Mouse (Mus musculus): ENCODE measurements around the gene Cpxm2. TPM values are rescaled to one million over a fixed set of nuclear protein-coding genes. Genes with fewer than 3 reads are reported as not detected.

Cpxm2 gene
- polyA plus RNA-seq, 1 experiment from 2014 or later = 1.6 TPM

DNA sequence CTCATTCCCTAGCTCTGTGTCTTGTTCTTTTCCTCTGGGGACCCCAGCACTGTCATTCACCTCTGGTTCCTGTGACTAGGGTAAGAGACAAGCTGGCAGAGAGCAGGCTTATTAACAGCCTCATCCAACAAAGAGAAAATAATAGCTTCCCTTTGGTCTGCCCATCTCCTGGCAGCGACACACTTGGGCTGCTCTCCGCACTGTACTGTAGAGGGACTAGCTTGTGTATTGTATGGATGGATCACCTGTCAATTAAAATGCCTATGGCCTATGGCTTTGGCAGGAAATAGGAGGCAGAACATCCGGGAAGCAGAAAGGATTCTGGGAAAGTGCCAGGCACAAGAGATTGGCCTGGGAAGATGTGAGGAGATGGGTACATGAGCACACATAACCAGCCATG is 7.7 kb upstream of the Cpxm2 start:
- Histone ChIP-seq H3K27me3 (ENCODE audit: control insufficient read depth, insufficient read depth, low read length) (no peaks in the 10 kb centered on the region), H3K27ac (ENCODE audit: low read depth, low read length) (no peak overlapping the region), H3K9ac (ENCODE audit: low read depth, low read length) (no peak overlapping the region), H3K4me1 (ENCODE audit: control insufficient read depth, insufficient read depth, low read length) (no peaks in the 10 kb centered on the region), H3K9me3 (ENCODE audit: control insufficient read depth, low read length) (no peaks in the 10 kb centered on the region), H3K4me3 (ENCODE audit: low read length) (no peak overlapping the region), H3K4me2 (replicated peaks; ENCODE audit: low read depth, low read length) (no peak overlapping the region), H3K36me3 (ENCODE audit: control insufficient read depth, insufficient read depth, low read length) (no peaks in the 10 kb centered on the region)
- no peak for ATAC-seq (ENCODE audit: low FRiP score, low TSS enrichment)
- WGBS = 89% methylated on average over 3 of the region's 3 CpGs

DNA sequence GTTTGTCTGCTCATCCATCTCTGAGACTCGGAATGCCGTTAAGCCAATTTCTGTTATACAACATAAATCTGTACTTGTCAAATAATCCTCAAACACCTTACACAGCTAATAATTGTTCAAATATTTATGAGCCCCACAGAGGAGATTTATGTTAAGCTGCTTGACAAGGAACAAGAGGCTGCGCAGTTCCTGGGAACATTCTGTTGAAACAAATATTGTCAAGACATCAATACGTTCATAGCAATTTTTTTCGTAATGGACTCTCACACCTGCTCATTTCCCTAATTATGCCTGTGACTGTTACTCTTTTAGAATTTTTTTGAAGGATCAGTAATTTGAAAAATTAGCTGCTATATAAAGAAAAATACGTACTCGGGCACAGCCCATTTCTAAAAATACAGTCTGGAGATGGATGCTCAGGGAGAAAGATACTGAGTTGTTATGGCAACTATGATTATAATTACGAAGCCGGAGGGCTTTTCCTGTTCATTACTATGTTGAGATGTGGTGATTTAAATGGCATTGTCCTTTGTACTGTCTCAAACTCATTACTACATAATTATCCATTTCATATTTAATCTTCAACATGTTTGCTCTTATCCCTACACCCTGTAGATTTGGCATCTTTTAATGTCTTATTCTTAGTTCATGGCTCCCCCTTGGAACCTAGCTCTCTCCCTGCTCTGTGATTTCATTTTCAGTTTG is 3.9 kb upstream of the Cpxm2 start:
- Histone ChIP-seq H3K9ac (ENCODE audit: low read depth, low read length) (no peak overlapping the region), H3K27me3 (ENCODE audit: control insufficient read depth, insufficient read depth, low read length) (peaks cover 22% of the 10 kb centered on the region), H3K9me3 (ENCODE audit: control insufficient read depth, low read length) (no peaks in the 10 kb centered on the region), H3K36me3 (ENCODE audit: control insufficient read depth, insufficient read depth, low read length) (no peaks in the 10 kb centered on the region), H3K4me3 (ENCODE audit: low read length) (no peak overlapping the region), H3K27ac (ENCODE audit: low read depth, low read length) (no peak overlapping the region), H3K4me1 (ENCODE audit: control insufficient read depth, insufficient read depth, low read length) (peaks cover 5% of the 10 kb centered on the region; the same call in 1 of the 2 replicates), H3K4me2 (replicated peaks; ENCODE audit: low read depth, low read length) (no peak overlapping the region)
- WGBS = 89% methylated on average over 9 of the region's 9 CpGs
- no peak for ATAC-seq (ENCODE audit: low FRiP score, low TSS enrichment)

DNA sequence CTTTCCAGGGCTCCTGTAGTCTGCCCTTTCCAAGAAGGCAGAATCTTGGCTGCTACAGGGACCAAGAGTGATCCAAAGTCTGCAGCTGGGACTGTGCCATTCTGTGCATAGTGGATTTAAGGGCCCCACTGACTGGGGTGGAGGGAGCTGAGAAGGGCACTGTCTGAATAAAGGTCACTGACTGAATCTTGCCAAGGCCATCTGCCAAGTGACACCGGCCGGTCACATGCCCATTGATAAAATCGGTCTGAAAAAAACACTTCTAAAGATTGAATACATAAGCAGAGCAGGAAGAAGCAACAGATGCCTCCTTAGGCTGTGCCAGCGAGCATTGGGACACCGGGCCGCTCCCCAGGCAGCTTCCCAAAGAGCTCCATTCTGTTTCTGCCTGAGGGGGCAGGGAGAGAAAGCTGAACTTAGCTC is 803 bp downstream of the Cpxm2 start:
- Histone ChIP-seq H3K4me1 (ENCODE audit: control insufficient read depth, insufficient read depth, low read length) (peaks cover 5% of the 10 kb centered on the region; the same call in 1 of the 2 replicates), H3K9me3 (ENCODE audit: control insufficient read depth, low read length) (no peaks in the 10 kb centered on the region), H3K9ac (ENCODE audit: low read depth, low read length) (no peak overlapping the region), H3K27ac (ENCODE audit: low read depth, low read length) (no peak overlapping the region), H3K4me2 (replicated peaks; ENCODE audit: low read depth, low read length) (no peak overlapping the region; the same call in 1 of the 2 replicates), H3K36me3 (ENCODE audit: control insufficient read depth, insufficient read depth, low read length) (no peaks in the 10 kb centered on the region), H3K27me3 (ENCODE audit: control insufficient read depth, insufficient read depth, low read length) (peaks cover 29% of the 10 kb centered on the region), H3K4me3 (ENCODE audit: low read length) (peak overlapping the region; percentile 41)
- WGBS = 45% methylated on average over 6 of the region's 6 CpGs
- no peak for ATAC-seq (ENCODE audit: low FRiP score, low TSS enrichment)

DNA sequence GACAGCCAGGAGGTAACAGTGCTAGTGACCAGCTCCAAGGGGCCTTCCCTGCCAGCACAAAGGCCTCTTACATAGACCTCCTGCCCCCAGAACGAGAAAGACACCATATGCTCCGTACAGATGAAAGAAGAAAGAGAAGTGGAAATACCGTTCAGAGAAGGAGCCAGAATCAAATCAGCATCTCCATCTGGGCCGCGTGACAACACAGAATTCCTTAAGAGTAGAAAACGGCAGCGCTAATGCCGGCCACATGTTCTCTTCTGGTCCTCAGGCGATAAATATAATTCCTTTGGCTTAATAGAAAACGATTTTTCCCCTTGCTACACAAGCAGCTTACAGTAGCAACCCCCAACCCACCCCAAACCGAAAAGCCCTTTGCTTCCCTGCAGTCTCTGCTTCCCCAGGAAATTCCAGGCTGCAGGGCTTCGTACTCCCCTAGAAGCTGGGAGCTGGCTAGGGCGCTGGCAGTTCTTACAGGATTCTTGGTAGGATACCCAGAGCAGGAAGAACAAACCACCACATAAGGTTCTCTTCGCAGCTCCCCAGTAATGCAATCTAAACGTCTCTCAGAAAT is 9.2 kb downstream of the Cpxm2 start:
- H3K4me3 ChIP-seq (ENCODE audit: low read length) = no peak overlapping the region
- 83% methylated on average over 15 of the region's 15 CpGs for WGBS

GRCm38 (mm10) chr7:132128687-132129086 is 25.9 kb downstream of the Cpxm2 start:
- no peaks in the 10 kb centered on the region for H3K36me3 ChIP-seq (ENCODE audit: control insufficient read depth, insufficient read depth, low read length)
- H3K4me3 ChIP-seq (ENCODE audit: low read length) = no peak overlapping the region
- H3K4me2 ChIP-seq (replicated peaks; ENCODE audit: low read depth, low read length) = no peak overlapping the region
- H3K27ac ChIP-seq (ENCODE audit: low read depth, low read length) = no peak overlapping the region
- no peaks in the 10 kb centered on the region for H3K4me1 ChIP-seq (ENCODE audit: control insufficient read depth, insufficient read depth, low read length)
- WGBS = 84% methylated on average over 6 of the region's 6 CpGs
- H3K9me3 ChIP-seq (ENCODE audit: control insufficient read depth, low read length) = peaks cover 2% of the 10 kb centered on the region; the same call in 1 of the 2 replicates
- no peak overlapping the region for H3K9ac ChIP-seq (ENCODE audit: low read depth, low read length)
- ATAC-seq (ENCODE audit: low FRiP score, low TSS enrichment) = no peak
- no peaks in the 10 kb centered on the region for H3K27me3 ChIP-seq (ENCODE audit: control insufficient read depth, insufficient read depth, low read length)

More for the DNA sequence above, 9.2 kb downstream of the Cpxm2 start:
- Histone ChIP-seq H3K27me3 (ENCODE audit: control insufficient read depth, insufficient read depth, low read length) (no peaks in the 10 kb centered on the region), H3K27ac (ENCODE audit: low read depth, low read length) (no peak overlapping the region), H3K9ac (ENCODE audit: low read depth, low read length) (no peak overlapping the region), H3K9me3 (ENCODE audit: control insufficient read depth, low read length) (no peaks in the 10 kb centered on the region), H3K36me3 (ENCODE audit: control insufficient read depth, insufficient read depth, low read length) (no peaks in the 10 kb centered on the region), H3K4me1 (ENCODE audit: control insufficient read depth, insufficient read depth, low read length) (no peaks in the 10 kb centered on the region), H3K4me2 (replicated peaks; ENCODE audit: low read depth, low read length) (no peak overlapping the region)
- ATAC-seq (ENCODE audit: low FRiP score, low TSS enrichment) = no peak

GRCm38 (mm10) chr7:132124948-132125347 is 29.6 kb downstream of the Cpxm2 start:
- Histone ChIP-seq H3K9ac (ENCODE audit: low read depth, low read length) (no peak overlapping the region), H3K27me3 (ENCODE audit: control insufficient read depth, insufficient read depth, low read length) (no peaks in the 10 kb centered on the region), H3K9me3 (ENCODE audit: control insufficient read depth, low read length) (no peaks in the 10 kb centered on the region), H3K36me3 (ENCODE audit: control insufficient read depth, insufficient read depth, low read length) (no peaks in the 10 kb centered on the region), H3K4me2 (replicated peaks; ENCODE audit: low read depth, low read length) (no peak overlapping the region), H3K4me1 (ENCODE audit: control insufficient read depth, insufficient read depth, low read length) (no peaks in the 10 kb centered on the region), H3K4me3 (ENCODE audit: low read length) (no peak overlapping the region), H3K27ac (ENCODE audit: low read depth, low read length) (no peak overlapping the region)
- ATAC-seq (ENCODE audit: low FRiP score, low TSS enrichment) = no peak
- 82% methylated on average over 7 of the region's 7 CpGs for WGBS

GRCm38 (mm10) chr7:132123211-132123610 is 31.3 kb downstream of the Cpxm2 start:
- no peak for ATAC-seq (ENCODE audit: low FRiP score, low TSS enrichment)
- Histone ChIP-seq H3K36me3 (ENCODE audit: control insufficient read depth, insufficient read depth, low read length) (no peaks in the 10 kb centered on the region), H3K4me1 (ENCODE audit: control insufficient read depth, insufficient read depth, low read length) (no peaks in the 10 kb centered on the region), H3K9me3 (ENCODE audit: control insufficient read depth, low read length) (no peaks in the 10 kb centered on the region), H3K4me2 (replicated peaks; ENCODE audit: low read depth, low read length) (no peak overlapping the region), H3K27me3 (ENCODE audit: control insufficient read depth, insufficient read depth, low read length) (no peaks in the 10 kb centered on the region), H3K9ac (ENCODE audit: low read depth, low read length) (no peak overlapping the region), H3K4me3 (ENCODE audit: low read length) (no peak overlapping the region), H3K27ac (ENCODE audit: low read depth, low read length) (no peak overlapping the region)
- WGBS = 75% methylated on average over 7 of the region's 7 CpGs

DNA sequence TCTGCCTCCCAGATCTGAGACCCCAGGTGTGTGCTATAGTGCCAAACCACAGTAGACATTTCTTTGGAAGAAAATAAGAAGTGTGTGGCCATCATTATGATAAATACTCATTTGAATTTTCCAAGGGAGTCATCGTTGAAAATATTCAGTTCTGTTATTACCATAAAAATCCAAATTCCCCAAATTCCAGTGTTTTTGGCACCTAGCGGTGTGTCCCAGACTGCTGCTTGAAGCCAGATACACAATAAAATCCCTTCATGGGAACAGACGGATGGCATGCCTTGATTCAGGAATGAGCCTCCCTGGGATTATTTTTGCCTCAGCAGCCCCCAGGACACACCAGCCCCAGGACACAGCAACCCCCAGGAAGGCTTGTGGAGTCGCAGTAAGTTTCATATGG is 34.7 kb downstream of the Cpxm2 start:
- no peaks in the 10 kb centered on the region for H3K9me3 ChIP-seq (ENCODE audit: control insufficient read depth, low read length)
- no peak overlapping the region for H3K4me3 ChIP-seq (ENCODE audit: low read length)
- H3K27ac ChIP-seq (ENCODE audit: low read depth, low read length) = no peak overlapping the region
- ATAC-seq (ENCODE audit: low FRiP score, low TSS enrichment) = no peak
- H3K4me1 ChIP-seq (ENCODE audit: control insufficient read depth, insufficient read depth, low read length) = no peaks in the 10 kb centered on the region
- H3K27me3 ChIP-seq (ENCODE audit: control insufficient read depth, insufficient read depth, low read length) = no peaks in the 10 kb centered on the region
- H3K36me3 ChIP-seq (ENCODE audit: control insufficient read depth, insufficient read depth, low read length) = no peaks in the 10 kb centered on the region
- no peak overlapping the region for H3K4me2 ChIP-seq (replicated peaks; ENCODE audit: low read depth, low read length)
- WGBS = 87% methylated on average over 4 of the region's 4 CpGs
- H3K9ac ChIP-seq (ENCODE audit: low read depth, low read length) = no peak overlapping the region

- Histone ChIP-seq H3K4me1 (ENCODE audit: control insufficient read depth, insufficient read depth, low read length) (no peaks in the 10 kb centered on the region), H3K27ac (ENCODE audit: low read depth, low read length) (no peak overlapping the region), H3K9me3 (ENCODE audit: control insufficient read depth, low read length) (no peaks in the 10 kb centered on the region), H3K9ac (ENCODE audit: low read depth, low read length) (no peak overlapping the region), H3K36me3 (ENCODE audit: control insufficient read depth, insufficient read depth, low read length) (no peaks in the 10 kb centered on the region), H3K4me3 (ENCODE audit: low read length) (no peak overlapping the region), H3K27me3 (ENCODE audit: control insufficient read depth, insufficient read depth, low read length) (no peaks in the 10 kb centered on the region), H3K4me2 (replicated peaks; ENCODE audit: low read depth, low read length) (no peak overlapping the region)
- 56% methylated on average over 5 of the region's 5 CpGs for WGBS
- ATAC-seq (ENCODE audit: low FRiP score, low TSS enrichment) = no peak
These were observed 42.8 kb downstream of the Cpxm2 start for GRCm38 (mm10) chr7:132111770-132112169.
